Mouse (Mus musculus) neural tube, embryonic 12.5 days (tissue): Measurements from ENCODE around the gene Cnih3. TPM values are rescaled to one million over a fixed set of nuclear protein-coding genes. Genes with fewer than 3 reads are reported as not detected.

Experiments used
- ATAC-seq: fragments of 200-750 bp; cut with Nextera tagmentation; 2 replicates; pipeline ENCODE4 v1.8.0; 2017; ENCODE audit warnings: low read depth, mild to moderate bottlenecking, moderate TSS enrichment, moderate library complexity; ENCODE audit not compliant: low FRiP score
- H3K27ac ChIP-seq: fragments of 300-500 bp; sonication (generic); 2 replicates; pipeline ENCODE4 v1.5.1; 2016
- H3K27me3 ChIP-seq: fragments of 300-500 bp; sonication (generic); replicated peaks from 2 replicates; pipeline ENCODE4 v1.6.1; 2016; ENCODE audit warnings: mild to moderate bottlenecking
- H3K36me3 ChIP-seq: fragments of 300-500 bp; sonication (generic); 2 replicates; pipeline ENCODE4 v1.6.1; 2016; ENCODE audit warnings: mild to moderate bottlenecking
- H3K4me1 ChIP-seq: fragments of 300-500 bp; sonication (generic); 2 replicates; pipeline ENCODE4 v1.6.1; 2016
- H3K4me2 ChIP-seq: fragments of 300-500 bp; sonication (generic); replicated peaks from 2 replicates; pipeline ENCODE4 v1.6.1; 2016; ENCODE audit warnings: mild to moderate bottlenecking
- H3K4me3 ChIP-seq: fragments of 300-500 bp; sonication (generic); 2 replicates; pipeline ENCODE4 v1.5.1; 2016
- H3K9ac ChIP-seq: fragments of 300-500 bp; sonication (generic); 2 replicates; pipeline ENCODE4 v1.6.1; 2016; ENCODE audit warnings: mild to moderate bottlenecking
- H3K9me3 ChIP-seq: fragments of 300-500 bp; sonication (generic); 2 replicates; pipeline ENCODE4 v1.6.1; 2016; ENCODE audit warnings: mild to moderate bottlenecking
- WGBS: fragments of 180-500 bp; shearing (Covaris S2); methylation state at CpG from one replicate; pipeline ENCODE4 v1.1.7; 2016; 5-methylcytosine and 5-hydroxymethylcytosine counted together
- polyA plus RNA-seq: library from polyadenylated mRNA; unstranded; fragments of >200 nt; fragmentation: Nextera tagmentation; extraction: Ambion mirVana; gene quantifications from 2 replicates; pipeline ENCODE4 v1.2.1, GENCODE M21; 2016

The Cnih3 gene
- polyA plus RNA-seq, 1 experiment from 2014 or later = 4.3 TPM

GRCm38 (mm10) chr1:181381410-181382010 lies 29.1 kb downstream of the Cnih3 start:
- no peak for ATAC-seq
- 81% methylated on average over 12 of the region's 12 CpGs for WGBS

DNA sequence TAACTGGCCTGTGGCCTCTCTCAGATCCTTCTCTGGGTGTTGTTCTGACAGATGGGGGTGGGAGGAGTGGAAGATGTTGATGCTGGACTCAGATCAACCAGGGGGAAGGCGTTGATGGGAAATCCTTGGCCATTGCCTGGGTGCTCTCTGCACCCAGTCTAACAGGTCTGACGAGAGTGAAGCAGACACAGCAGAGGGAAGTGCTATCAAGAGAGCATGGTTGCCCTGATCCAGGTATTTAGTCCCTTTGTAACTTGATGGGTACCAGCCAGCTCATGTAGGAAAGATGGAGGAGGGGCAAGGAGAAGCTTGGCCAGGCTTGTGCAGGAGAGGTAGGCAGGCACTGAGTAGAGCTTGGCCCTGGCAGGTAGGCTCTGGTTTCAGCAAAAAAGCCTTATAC lies 36.8 kb downstream of the Cnih3 start:
- H3K27ac ChIP-seq = no peak overlapping the region
- no peak overlapping the region for H3K4me2 ChIP-seq
- no peak for ATAC-seq
- no peak overlapping the region for H3K9ac ChIP-seq
- no peaks in the 10 kb centered on the region for H3K36me3 ChIP-seq
- H3K27me3 ChIP-seq = no peaks in the 10 kb centered on the region
- H3K4me3 ChIP-seq = no peak overlapping the region
- WGBS = 91% methylated on average over 2 of the region's 2 CpGs
- no peaks in the 10 kb centered on the region for H3K9me3 ChIP-seq
- H3K4me1 ChIP-seq = peaks cover 13% of the 10 kb centered on the region

More at GRCm38 (mm10) chr1:181381410-181382010, 29.1 kb downstream of the Cnih3 start:
- Histone ChIP-seq H3K9me3 (no peaks in the 10 kb centered on the region), H3K36me3 (no peaks in the 10 kb centered on the region), H3K4me3 (no peak overlapping the region), H3K4me1 (peaks cover 4% of the 10 kb centered on the region; the same call in 1 of the 2 replicates), H3K27ac (no peak overlapping the region), H3K9ac (no peak overlapping the region), H3K27me3 (no peaks in the 10 kb centered on the region), H3K4me2 (no peak overlapping the region)

- Histone ChIP-seq H3K4me1 (peaks cover 9% of the 10 kb centered on the region), H3K27me3 (no peaks in the 10 kb centered on the region), H3K9ac (no peak overlapping the region), H3K9me3 (no peaks in the 10 kb centered on the region), H3K36me3 (no peaks in the 10 kb centered on the region), H3K4me3 (no peak overlapping the region), H3K27ac (no peak overlapping the region), H3K4me2 (no peak overlapping the region)
- WGBS = 95% methylated on average over 2 of the region's 2 CpGs
- ATAC-seq = no peak
These were observed 40.1 kb downstream of the Cnih3 start for GRCm38 (mm10) chr1:181392489-181392888.

- Histone ChIP-seq H3K9me3 (no peaks in the 10 kb centered on the region), H3K4me2 (no peak overlapping the region), H3K4me3 (no peak overlapping the region), H3K4me1 (peaks cover 9% of the 10 kb centered on the region), H3K27me3 (no peaks in the 10 kb centered on the region), H3K27ac (no peak overlapping the region), H3K9ac (no peak overlapping the region), H3K36me3 (no peaks in the 10 kb centered on the region)
- 58% methylated on average over 6 of the region's 6 CpGs for WGBS
- peak; percentile 37; the same call in 1 of the 2 replicates for ATAC-seq
These were observed 41.1 kb downstream of the Cnih3 start for GRCm38 (mm10) chr1:181393250-181394149.

DNA sequence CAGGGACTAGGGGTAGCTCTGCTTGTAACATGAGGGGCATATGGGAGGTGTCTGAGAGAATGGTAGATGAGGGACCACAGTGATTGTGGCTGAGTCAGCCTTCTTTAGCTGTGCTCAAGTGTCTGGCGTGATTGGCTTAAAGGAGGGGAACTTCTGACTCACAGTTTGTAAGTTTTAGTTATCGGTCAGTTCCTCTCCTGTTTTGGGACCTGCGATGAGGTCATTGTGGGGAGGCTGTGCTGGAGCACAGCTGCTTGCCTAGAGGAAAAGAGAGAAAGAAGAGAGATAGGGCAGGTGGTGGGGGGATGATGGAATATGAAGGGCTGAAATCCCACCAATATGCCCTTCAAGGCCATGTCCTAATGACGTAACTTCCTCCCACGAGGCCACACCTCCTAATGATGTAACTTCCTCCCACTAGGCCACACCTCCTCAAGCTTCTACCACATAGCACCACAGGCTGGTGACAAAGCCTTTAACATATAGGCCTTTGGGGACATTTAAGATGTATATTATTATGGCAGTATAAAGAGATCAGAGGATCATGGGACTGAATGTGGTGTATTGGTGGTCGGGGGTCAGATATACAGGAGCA lies 42.9 kb downstream of the Cnih3 start:
- no peak for ATAC-seq
- Histone ChIP-seq H3K27me3 (no peaks in the 10 kb centered on the region), H3K4me3 (no peak overlapping the region), H3K4me1 (peaks cover 9% of the 10 kb centered on the region), H3K4me2 (no peak overlapping the region), H3K9ac (no peak overlapping the region), H3K27ac (no peak overlapping the region), H3K36me3 (no peaks in the 10 kb centered on the region), H3K9me3 (no peaks in the 10 kb centered on the region)
- 92% methylated on average over 6 of the region's 6 CpGs for WGBS

DNA sequence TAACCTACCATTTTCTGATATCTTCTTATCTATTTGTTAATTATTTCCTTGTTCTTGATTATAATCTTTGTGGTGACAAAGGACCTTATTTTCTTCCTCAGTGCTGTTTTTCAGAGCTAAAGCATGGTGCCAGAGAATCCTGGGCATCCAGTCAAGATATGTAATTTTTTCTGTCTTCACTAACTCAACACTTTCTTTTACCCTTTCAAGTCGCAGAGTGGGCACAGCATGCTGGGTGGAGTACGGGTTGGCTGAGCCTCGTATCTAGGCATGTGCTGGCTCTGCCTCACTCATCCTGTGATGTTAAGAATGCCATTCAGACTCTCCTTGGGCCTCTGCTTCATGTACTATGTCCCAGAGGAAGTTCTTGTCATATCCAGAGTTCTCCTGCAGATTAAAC lies 46.8 kb downstream of the Cnih3 start:
- no peaks in the 10 kb centered on the region for H3K36me3 ChIP-seq
- no peak overlapping the region for H3K27ac ChIP-seq
- no peak overlapping the region for H3K4me3 ChIP-seq
- H3K4me1 ChIP-seq = no peaks in the 10 kb centered on the region
- H3K27me3 ChIP-seq = no peaks in the 10 kb centered on the region
- WGBS = 85% methylated on average over 3 of the region's 3 CpGs
- no peaks in the 10 kb centered on the region for H3K9me3 ChIP-seq
- no peak overlapping the region for H3K9ac ChIP-seq
- ATAC-seq = no peak
- no peak overlapping the region for H3K4me2 ChIP-seq

GRCm38 (mm10) chr1:181403056-181403455 lies 50.6 kb downstream of the Cnih3 start:
- 89% methylated on average over 7 of the region's 7 CpGs for WGBS

GRCm38 (mm10) chr1:181407281-181407680 lies 54.9 kb downstream of the Cnih3 start:
- no peaks in the 10 kb centered on the region for H3K36me3 ChIP-seq
- no peaks in the 10 kb centered on the region for H3K9me3 ChIP-seq
- no peak overlapping the region for H3K27ac ChIP-seq
- H3K4me1 ChIP-seq = peaks cover 19% of the 10 kb centered on the region
- no peak overlapping the region for H3K9ac ChIP-seq
- H3K4me3 ChIP-seq = no peak overlapping the region
- H3K4me2 ChIP-seq = no peak overlapping the region
- 87% methylated on average over 11 of the region's 11 CpGs for WGBS
- no peak for ATAC-seq
- no peaks in the 10 kb centered on the region for H3K27me3 ChIP-seq

More at GRCm38 (mm10) chr1:181403056-181403455, 50.6 kb downstream of the Cnih3 start:
- no peaks in the 10 kb centered on the region for H3K9me3 ChIP-seq
- no peaks in the 10 kb centered on the region for H3K36me3 ChIP-seq
- H3K4me2 ChIP-seq = no peak overlapping the region
- ATAC-seq = no peak
- H3K9ac ChIP-seq = no peak overlapping the region
- no peaks in the 10 kb centered on the region for H3K27me3 ChIP-seq
- H3K4me3 ChIP-seq = no peak overlapping the region
- H3K4me1 ChIP-seq = peaks cover 7% of the 10 kb centered on the region; the same call in 1 of the 2 replicates
- H3K27ac ChIP-seq = no peak overlapping the region

DNA sequence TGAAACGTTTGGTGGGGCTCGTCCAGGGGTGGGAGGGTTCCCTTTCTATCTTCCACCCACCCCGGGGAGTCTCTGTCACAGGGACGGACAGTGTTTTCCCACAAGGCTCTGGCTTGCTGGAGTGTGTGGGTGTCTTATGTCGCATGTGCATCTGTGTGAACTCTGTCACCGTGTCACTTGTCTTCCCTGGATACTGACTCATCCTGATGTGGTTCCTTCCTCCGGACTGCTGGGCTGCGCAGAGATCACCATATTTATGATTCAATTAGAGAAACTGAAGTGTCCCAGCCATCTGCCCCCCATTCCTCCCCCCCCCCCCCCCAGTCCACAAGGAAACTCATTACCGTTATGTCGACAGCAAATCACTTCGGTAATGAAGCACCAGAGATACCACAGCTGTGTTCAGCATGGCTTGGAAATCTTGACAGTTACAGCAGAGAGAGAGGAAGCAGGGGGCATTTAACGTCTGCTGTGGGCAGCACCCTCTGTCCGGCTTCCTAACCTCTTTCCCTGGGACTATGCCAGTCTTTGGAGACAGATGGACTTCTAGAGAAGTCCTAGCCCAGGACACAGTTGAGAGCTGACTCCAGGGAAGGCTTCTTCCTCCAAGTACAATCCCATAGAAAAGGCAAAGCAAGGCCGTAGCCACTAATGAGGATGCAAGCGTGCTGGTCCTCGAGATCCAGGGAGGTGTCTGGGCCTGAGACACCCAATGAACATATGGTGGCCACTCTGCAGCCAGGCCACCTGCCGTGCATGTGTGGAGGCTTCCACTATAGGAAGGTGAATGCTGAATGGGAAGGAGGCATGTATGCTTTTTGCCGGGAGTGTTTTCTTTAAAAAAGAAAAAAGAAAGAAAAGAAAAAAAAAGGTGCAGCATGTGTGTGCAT lies 55.9 kb downstream of the Cnih3 start:
- no peaks in the 10 kb centered on the region for H3K27me3 ChIP-seq
- H3K36me3 ChIP-seq = no peaks in the 10 kb centered on the region
- 54% methylated on average over 18 of the region's 18 CpGs for WGBS
- peaks cover 19% of the 10 kb centered on the region for H3K4me1 ChIP-seq
- H3K9me3 ChIP-seq = no peaks in the 10 kb centered on the region
- peak; percentile 71 for ATAC-seq
- no peak overlapping the region for H3K4me3 ChIP-seq
- no peak overlapping the region for H3K9ac ChIP-seq
- H3K27ac ChIP-seq = no peak overlapping the region
- no peak overlapping the region for H3K4me2 ChIP-seq

DNA sequence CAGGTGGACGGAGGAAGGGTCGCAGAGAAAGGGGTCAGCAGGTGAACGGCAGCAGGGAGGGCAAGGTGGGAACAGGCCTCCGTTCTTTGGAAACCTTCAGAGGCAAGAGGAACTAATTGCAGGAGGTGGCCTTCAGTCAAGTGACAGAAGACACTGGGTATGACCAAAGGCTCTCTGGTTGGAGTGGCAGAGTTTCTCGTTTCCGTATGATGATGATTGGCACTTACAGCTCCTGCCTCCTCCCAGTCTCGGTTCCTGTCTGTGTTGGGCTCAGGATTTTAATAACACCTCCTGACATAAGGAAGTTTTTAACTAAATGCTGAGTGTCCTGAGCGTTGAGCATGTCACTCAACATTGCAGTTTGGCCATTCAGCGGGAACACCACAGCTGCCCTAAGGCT lies 57.3 kb downstream of the Cnih3 start:
- Histone ChIP-seq H3K9me3 (no peaks in the 10 kb centered on the region), H3K27ac (no peak overlapping the region), H3K27me3 (no peaks in the 10 kb centered on the region), H3K4me3 (no peak overlapping the region), H3K36me3 (no peaks in the 10 kb centered on the region), H3K4me1 (peaks cover 19% of the 10 kb centered on the region), H3K4me2 (no peak overlapping the region), H3K9ac (no peak overlapping the region)
- ATAC-seq = no peak
- WGBS = 83% methylated on average over 9 of the region's 9 CpGs

- no peak overlapping the region for H3K4me2 ChIP-seq
- 68% methylated on average over 8 of the region's 8 CpGs for WGBS
- H3K9ac ChIP-seq = no peak overlapping the region
- no peak overlapping the region for H3K4me3 ChIP-seq
- H3K9me3 ChIP-seq = no peaks in the 10 kb centered on the region
- no peaks in the 10 kb centered on the region for H3K27me3 ChIP-seq
- H3K27ac ChIP-seq = no peak overlapping the region
- H3K36me3 ChIP-seq = no peaks in the 10 kb centered on the region
- ATAC-seq = no peak
- peaks cover 19% of the 10 kb centered on the region for H3K4me1 ChIP-seq
These were observed 58.3 kb downstream of the Cnih3 start for GRCm38 (mm10) chr1:181410647-181411254.
